Mouse (Mus musculus) c-Kit-negative CD71-positive TER-119-positive erythroid progenitor cells, embryonic 14.5 days (primary cell): ENCODE measurements at regions not wholly inside any gene's neighbourhood (a gene's known extent, or its start where the extent isn't known, plus 50 kb on each side); places are given as distances from the start of the nearest gene placed in this dataset.
A peak's percentile ranks its signal among the peaks of the same experiment; 100 is the strongest.

ENCODE experiments used
- DNase-seq: peaks from one replicate; pipeline ENCODE4 v3.0.0-alpha.2; 2013; ENCODE audit warnings: low read depth, low spot score

DNA sequence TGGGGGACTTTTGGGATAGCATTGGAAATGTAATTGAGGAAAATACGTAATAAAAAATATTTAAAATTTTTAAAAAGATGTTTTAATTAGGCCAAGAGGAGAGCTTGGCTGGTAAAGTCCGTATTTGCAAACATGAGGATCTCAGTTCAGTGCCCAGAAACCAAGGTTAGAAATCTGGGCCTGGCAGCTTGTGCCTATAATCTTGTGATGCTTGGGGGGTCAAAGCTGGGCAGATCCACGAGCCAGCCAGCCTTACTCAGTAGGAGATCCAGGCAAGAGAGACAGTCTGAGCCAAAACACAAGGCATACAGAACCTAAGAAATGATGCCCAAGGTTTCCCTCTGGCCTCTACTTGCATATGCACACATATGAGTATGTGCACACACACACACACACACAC is 54.1 kb upstream of the Cxadr start:
- DNase-seq: no peak

DNA sequence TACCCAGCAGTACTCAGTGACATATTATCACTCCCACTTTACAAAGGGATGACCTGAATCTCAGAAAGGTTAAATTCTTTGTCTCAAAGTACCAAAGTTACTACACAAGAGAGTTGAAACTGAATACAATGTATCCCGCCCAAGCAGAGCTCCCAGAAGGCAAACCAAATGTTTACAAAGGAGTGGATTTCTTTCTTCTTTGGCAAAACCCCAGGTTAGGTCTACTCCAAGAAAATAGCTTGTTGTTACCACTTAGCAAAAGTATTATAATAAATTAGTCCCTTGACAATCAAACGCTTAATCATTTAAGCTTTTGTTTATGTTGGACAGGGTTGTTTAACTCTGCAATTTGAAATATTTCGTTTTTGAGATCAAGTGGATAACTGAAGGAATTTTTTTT is 58.6 kb upstream of the Cxadr start:
- no peak for DNase-seq

DNA sequence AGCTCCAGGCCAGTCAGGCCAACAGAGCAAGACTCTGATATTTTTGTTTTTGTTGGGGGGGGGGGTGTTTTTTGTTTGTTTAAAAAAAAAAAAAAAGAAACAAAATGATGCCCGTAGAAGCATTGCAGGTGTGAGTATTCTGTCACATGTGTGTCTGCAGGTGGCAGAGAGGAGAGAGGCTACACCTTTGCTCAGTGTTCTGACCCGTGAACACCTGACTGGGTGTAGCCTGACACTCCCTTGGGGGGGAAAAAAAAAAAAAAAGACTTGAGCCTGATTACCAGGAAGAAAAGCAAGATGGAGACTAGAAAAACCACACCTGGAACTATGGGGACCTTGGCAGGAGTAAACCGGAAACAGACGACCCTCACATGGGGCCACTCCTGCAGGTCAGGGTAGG is 61.1 kb upstream of the Cxadr start:
- no peak for DNase-seq

DNA sequence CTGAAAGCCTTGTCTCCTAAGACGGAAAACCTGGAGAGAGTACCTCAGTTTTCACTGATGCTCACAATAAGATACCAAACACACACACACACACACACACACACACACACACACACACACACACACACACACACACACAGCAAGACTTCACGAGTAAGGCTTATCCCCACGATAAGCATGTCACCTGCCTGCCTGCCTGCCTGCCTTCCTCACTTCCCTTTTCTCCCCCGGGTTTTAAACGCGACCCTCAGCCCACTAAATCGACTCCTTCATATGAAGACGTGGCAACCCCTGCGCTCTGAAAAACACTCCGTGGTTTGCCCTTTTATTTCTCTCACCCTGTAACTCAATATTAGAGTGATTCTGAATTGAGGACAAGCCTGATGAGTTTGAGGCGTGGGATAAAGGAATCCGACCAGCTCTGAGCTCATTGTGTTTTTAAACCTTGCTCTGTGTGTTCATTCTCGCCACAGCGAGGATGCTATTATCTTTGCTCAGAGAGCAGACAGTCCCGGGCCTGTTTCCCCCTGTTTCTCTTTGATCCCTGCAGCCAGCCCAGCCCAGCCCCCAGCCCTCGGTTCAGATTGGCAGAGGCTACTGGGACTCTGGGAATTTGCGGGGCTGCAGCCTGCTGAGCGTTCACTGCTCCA is 63.1 kb upstream of the Cxadr start:
- no peak for DNase-seq

DNA sequence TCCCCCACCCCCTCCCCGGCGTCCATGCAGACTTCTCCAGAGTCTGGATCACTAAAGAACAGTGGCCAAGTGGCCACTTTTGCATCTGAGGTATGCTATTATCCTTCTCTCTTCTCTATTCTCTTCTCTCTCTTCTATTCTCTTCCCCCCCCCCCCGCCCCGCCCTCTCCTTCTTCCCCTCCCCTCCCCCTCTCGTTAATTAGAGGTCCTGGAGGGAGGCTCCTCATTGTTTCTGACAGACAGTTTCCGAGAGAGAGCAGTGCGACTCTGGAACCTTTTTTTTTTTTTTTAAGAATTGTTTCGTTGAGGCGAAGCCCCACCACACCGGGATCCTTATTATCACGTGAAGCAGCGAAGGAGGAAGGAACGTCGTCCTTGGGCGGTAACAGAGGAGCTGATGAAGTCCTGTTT is 63.6 kb upstream of the Cxadr start:
- DNase-seq: no peak

DNA sequence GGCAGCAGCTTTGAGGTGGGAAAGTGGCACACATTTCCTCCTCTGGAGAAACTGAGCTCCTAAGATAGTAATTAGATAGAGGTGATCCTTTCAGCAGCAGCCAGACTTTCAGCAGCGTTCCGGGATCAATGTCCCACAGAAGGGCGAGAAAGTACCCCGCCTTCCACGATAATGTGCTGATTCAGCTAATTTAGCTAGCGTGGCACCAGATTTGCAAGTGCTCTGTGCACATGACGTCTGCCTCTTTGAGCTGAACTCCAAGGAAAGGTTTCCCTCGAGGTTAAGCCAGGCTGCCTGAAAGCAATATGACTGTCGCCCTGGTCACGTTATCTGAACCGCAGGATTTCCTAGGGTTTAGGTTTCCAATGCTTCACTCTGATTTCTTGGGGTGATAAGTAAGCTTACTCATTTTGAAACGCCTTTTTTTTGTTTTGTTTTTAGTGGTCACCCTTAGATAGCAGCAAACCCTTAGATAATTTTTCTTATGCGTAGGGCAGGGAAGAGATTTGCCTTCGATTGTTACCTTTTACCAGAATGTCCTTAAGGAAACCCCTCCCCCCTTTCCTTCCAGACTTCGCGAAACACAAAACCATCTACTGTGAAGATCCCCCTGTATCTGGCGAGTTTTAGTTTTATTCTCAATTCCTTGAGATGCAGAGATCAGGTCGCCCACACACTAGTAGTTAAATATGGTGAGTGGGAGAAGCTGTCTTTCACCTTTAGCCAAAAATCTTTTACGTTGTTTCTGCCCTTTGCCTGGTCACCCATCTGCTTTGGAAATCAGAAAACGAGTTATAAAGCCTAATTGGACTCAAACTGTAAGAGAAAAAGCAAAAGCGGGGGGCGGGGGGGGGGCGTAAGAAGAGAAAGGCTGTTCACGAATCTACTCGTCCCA is 64.3 kb upstream of the Cxadr start:
- no peak for DNase-seq

DNA sequence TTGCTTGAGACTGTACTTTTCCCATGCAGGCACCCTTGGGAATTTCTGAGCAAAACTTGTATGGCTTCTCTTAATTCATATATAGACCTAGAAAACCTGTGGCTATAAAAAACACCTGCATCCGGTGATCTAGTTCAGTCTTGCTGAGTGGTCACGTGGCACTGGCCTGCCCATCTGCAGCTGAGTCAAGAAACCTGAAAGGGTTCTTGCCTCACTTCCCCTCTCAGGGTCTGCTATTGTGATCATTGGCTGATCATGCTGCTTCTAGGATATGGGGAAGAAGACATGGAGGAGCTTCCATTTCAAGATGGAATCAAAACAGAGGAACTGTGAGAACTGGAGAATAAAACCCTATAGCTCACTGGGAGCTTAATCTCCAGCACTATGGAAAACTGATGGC is 69.1 kb upstream of the Cxadr start:
- DNase-seq: no peak

DNA sequence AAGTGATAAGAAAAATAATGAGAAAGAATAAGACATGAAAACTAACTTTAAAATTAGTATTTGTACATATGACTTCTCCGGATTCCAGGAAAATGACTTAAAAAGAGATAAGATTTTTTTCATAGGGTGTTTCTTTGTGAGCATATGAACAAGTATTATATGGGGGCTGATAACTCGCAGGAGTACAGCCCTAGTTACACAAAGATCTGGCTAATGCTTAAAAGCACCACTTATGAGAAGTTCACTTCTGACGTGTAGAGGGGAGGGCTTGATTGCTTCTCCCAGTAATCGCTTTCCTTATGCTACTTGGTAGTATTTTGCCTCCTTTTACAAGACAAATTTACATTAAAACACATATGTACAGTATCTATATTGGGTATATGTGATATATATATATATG is 72.3 kb upstream of the Cxadr start:
- no peak for DNase-seq

DNA sequence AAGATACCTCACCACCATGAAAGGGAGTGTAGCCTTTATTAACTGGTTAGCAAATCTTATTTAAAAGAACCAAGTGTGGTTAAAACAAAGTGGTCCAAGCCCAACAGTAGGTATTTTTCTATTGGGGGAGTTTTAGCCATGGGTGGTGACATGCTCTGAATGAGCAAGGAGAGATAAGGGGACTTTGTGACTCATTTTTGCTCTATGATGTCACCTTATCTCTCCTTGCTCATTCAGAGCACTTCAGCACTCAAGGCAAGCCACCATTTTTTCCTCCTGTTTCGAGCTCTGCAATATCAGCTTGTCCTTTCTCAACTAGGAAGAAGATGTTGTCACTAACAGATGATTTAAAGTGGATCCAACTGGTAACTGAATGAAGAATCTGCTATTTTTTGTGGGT is 78.9 kb upstream of the Cxadr start:
- DNase-seq: no peak

DNA sequence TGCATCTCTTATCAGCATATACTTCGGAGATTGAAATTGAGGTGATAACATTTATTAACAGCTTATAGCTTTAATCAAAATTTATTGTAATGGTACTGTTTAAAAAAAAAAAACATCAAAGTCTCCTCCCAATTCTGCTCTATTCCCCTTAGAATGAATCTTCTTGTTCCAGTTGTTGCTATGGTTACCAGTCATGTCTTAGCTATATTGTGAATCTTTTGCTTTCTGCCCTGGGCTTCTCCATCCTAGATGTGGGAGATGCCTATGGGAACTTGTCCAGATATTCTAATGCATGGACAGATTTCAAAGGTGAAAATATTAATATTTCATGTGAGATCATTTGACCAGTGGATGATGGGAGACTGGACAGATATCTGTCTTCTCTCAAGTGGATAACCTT is 79.5 kb upstream of the Cxadr start:
- DNase-seq: no peak

DNA sequence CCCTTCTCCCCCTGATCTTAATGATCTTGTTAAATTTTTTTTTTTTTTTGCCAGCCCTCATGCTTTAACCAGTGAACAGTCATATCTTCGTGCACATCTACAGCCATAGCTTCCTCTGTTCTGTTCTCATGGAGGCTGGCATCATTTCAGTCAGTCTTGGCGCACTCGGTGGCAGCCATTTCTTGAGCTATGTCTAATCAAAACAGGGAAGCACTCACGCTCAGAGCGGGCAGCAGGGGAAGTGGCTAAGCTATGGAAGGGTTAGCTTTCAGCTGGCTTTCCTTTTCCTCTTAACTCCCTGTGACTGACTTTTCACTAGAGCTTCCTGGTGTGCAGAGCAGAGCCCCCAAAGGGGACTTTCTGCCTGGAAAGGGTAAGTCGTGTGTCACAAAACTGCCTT is 83.7 kb upstream of the Cxadr start:
- DNase-seq: no peak

DNA sequence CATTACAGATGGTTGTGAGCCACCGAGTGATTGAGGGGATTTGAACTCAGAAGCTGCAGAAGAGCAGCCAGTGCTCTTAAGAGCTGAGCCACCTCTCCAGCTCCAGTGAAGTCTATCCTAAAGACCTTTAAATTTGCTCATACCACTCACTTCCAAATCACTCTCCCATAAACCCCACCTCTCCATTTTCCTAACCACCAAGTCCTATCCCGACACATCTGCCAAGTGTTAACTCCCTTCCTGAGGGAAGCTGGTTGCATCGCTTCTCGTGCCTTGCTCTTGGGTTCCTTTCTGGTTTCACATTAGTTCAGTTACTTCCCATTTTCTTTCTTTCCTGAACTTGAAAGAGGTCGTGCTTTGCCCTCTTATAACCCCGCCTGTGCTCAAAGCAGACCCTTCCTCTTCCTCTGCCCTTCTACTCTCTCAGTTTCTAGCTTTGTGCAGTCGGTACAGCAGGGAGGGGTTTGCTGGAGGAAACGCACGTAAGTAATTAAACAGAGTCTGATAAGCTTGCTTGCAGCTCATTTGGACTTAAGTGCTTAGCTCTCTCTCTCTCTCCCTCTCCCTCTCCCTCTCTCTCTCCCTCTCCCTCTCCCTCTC is 84.4 kb upstream of the Cxadr start:
- no peak for DNase-seq

DNA sequence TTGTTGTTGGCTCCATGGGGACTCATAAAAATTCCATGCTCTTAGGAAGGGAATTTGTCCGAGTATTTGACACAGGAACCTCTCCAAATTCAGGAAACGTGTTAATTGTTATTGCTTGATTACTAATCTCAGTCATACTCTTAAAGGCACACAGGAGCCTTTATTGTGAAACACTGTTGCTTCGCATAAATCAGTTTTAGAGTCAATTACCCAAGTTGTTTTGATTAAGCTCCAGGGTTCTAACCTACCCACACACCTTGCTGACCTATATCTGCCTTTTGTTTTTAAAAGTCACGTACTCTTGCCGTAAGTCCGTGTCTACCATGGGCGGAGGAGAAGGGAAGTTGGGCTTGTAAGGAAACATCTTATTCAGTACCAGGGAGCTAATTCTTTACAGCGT is 89.6 kb upstream of the Cxadr start:
- no peak for DNase-seq

DNA sequence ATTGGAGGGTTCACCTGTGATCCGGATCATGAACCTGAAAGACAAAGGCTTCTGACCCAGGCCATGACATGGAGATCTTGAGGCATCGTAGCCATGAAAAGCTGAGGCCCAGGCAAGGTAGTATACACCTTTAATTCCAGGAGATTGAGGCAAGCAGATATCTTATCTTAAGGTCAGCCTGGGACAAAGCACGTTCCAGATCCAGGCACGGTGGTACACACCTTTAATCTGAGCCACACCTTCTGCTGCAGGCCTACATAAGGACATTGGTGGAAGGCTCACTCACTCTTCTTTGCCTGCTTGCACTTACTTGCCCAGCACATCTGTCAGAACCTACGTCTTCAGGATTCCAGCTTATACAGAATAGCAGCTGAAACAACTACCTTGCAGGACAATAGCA is 93.0 kb upstream of the Cxadr start:
- DNase-seq: no peak

DNA sequence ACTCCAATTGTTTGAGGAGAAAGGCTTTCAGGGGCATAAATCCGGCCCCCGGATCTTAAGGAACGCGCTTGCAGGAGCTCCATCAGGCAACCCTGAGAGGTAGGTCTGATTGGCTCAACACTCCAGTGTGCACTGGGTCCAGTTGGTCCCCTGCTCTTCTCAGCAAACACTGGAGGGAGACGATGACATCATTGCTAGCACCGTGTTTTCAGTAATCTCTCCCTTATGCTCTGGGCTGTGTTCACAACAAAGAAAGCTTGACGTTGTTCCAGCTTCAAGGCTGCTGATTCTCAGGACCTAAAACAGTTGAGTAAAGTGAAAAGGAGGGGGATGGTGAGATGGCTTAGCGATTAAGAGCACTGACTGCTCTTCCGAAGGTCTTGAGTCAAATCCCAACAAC is 97.0 kb upstream of the Cxadr start:
- DNase-seq: no peak

DNA sequence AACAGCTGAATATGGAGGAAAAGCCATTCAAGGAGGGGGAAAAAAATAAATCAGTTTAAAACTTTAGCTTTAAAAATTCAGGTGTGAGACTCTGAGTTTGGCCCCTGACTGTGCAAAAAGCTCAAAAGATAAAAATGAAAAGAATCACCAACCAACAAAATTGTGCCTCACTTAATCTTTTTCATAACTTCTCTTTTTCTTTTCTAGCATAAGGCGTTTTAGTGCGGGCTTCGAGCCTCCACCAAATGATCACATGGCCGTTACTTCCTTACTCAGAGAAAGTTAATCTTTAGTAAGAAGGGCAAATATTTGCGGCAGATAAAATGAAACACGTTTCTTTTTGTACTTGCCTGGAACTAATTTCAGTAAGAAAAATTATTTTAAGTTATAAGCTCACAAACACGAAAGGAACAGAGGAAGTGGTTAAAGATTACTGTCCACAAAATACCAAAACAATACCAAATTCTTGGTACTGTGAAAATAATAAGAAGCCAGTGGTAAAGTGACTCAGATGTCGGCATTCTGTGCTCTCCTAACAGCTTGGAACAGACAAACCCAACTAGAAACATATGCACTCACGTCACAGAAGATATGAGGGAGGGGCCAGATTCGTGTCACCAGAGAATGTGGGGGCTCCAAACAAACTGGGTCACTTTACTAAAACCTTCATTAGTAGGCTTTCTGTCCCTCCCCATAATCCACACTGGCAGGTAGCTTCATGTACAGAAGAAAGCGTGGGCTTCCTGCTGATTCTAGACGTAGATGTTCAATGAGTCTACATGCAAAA is 101.1 kb upstream of the Cxadr start:
- no peak for DNase-seq

DNA sequence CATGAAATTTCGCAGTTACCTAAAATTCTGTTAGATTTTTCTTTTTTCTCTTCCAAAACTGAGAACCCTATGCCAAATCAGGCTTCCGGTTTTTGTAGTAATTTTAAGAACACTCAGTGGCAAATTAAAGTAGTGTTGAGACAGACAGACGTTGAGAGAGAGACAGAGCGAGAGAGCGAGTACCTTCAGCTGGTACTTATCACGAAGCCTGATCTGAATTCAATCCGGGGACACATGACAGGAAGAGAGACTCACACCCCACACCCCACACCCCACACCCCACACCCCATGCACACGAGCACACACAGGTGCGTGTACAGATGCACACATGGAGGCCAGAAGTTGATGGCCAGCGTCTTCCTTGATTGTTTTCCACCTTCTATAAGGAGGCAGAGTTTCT is 102.0 kb upstream of the Cxadr start:
- DNase-seq: no peak

DNA sequence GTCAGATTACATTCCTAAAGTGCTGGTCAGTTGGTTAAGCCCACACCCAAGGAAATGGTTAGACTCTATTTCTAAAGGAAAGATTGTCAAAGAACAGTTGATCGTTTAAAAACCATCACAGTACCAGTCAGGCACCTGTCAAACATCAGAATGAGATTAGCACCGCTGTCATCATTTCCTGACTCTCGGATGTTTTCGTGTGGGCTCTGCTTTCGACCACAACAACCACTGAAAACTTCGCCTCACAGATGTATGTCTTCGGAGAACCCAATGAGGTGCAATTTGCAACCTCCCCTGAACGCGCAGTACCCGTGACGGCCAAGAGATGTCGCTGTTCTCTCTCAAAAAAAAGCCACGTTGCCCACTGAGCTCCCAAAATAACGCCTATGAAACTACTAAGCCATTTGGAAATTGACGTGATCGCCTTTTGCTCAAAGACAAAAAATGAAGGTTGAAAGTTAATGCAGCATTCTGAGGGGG is 102.6 kb upstream of the Cxadr start:
- DNase-seq: no peak

DNA sequence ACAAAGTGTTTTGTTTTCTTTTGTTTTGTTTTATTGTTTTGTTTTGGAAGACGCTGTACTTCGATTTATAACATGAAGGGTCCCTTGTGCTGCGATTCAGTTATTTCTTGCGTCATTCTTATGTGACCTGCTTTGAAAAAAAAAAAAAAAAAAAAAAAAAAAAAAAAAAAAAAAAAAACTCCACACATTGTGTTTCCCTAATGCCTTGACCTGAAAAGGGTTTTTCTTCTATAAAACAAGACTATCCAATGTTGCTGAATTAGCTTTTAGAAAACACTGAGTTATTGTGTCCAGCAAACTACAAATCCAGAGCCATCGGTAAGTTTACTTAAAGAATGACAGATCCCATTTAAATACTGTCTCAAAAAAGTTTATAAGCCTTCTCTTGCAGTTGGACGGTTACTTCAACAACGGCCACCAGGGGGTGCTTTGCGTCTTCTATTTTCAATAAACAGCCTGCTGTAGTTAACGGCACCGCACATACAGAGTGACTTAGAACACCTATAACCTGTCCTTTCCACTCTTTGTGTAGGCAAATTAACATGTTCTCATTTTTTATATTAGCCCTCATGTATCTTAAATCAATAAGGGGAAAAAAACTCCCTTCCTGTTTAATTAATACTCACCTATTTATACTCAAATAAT is 103.9 kb upstream of the Cxadr start:
- DNase-seq: peak; percentile 3

DNA sequence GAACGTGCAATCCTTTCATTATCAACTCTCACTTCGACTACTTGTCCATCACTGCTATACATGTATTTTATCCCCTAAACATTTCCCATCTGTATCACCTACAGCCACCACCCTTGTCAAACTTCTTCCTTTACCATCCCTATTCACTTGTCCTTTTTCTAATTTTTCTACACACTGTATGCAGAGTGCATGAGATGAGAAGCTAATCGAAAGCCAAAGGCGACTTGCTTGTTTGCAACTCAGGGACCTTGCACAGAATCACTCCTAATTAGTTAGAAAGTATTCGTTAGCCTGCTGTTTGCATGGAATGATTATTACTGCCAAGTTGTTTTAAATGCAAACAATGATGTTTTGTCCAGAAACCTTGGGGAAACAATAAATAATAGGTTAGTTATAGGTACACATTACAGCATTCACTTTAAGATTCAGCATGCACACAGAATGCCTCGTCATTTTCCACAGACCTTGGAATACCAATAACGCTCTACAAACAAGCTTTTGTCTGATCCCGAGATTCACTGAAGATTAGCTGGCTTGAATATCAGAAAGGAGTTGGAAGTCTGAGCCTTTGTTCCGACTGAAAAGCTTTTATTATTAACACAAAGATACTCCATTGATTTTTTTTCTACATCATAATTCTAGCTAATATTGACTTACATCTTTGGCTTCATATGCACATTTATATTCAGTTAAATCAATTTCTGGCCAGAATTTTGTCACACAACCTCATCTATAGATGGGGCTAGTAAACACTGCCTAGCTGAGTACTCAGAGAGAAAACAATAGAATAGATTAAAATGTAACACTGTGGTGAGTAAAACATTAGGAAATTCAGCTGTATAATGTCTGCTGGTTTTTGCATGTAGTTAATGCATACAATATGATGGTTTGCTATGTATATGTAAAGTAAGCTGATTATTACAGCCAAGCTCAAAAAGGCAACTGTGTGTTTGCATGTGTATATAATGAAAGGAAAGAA is 130.4 kb upstream of the Cxadr start:
- no peak for DNase-seq
